Mouse (Mus musculus) liver, embryonic 12.5 days (tissue): Measurements from ENCODE around the gene Cfap61. TPM values are rescaled to one million over a fixed set of nuclear protein-coding genes. Genes with fewer than 3 reads are reported as not detected.

ENCODE experiments used
- ATAC-seq: fragments of 200-750 bp; cut with Nextera tagmentation; 2 replicates; pipeline ENCODE4 v1.8.0; 2017; ENCODE audit warnings: moderate number of reproducible peaks, mild to moderate bottlenecking, moderate library complexity
- H3K27ac ChIP-seq: fragments of 300-500 bp; sonication (generic); 2 replicates; pipeline ENCODE4 v1.5.1; 2016; ENCODE audit warnings: mild to moderate bottlenecking
- H3K27me3 ChIP-seq: fragments of 300-500 bp; sonication (generic); replicated peaks from 2 replicates; pipeline ENCODE4 v1.6.1; 2016; ENCODE audit warnings: mild to moderate bottlenecking, moderate library complexity
- H3K36me3 ChIP-seq: fragments of 300-500 bp; sonication (generic); 2 replicates; pipeline ENCODE4 v1.6.1; 2016; ENCODE audit warnings: mild to moderate bottlenecking, moderate library complexity
- H3K4me1 ChIP-seq: fragments of 300-500 bp; sonication (generic); 2 replicates; pipeline ENCODE4 v1.6.1; 2016
- H3K4me2 ChIP-seq: fragments of 300-500 bp; sonication (generic); 2 replicates; pipeline ENCODE4 v1.6.1; 2016; ENCODE audit warnings: mild to moderate bottlenecking, moderate library complexity
- H3K4me3 ChIP-seq: fragments of 300-500 bp; sonication (generic); 2 replicates; pipeline ENCODE4 v1.5.1; 2016; ENCODE audit warnings: mild to moderate bottlenecking, moderate library complexity
- H3K9ac ChIP-seq: fragments of 300-500 bp; sonication (generic); 2 replicates; pipeline ENCODE4 v1.6.1; 2016; ENCODE audit warnings: mild to moderate bottlenecking, moderate library complexity
- H3K9me3 ChIP-seq: fragments of 300-500 bp; sonication (generic); replicated peaks from 2 replicates; pipeline ENCODE4 v1.6.1; 2016; ENCODE audit warnings: mild to moderate bottlenecking, moderate library complexity
- WGBS: fragments of 180-500 bp; shearing (Covaris S2); methylation state at CpG from one replicate; pipeline ENCODE4 v1.1.7; 2016; ENCODE audit not compliant: insufficient replicate concordance; 5-methylcytosine and 5-hydroxymethylcytosine counted together
- polyA plus RNA-seq: library from polyadenylated mRNA; unstranded; fragments of >200 nt; fragmentation: Nextera tagmentation; extraction: Ambion mirVana; gene quantifications from 2 replicates; pipeline ENCODE4 v1.2.1, GENCODE M21; 2016

The Cfap61 gene
- polyA plus RNA-seq, 1 experiment from 2014 or later = not detected

DNA sequence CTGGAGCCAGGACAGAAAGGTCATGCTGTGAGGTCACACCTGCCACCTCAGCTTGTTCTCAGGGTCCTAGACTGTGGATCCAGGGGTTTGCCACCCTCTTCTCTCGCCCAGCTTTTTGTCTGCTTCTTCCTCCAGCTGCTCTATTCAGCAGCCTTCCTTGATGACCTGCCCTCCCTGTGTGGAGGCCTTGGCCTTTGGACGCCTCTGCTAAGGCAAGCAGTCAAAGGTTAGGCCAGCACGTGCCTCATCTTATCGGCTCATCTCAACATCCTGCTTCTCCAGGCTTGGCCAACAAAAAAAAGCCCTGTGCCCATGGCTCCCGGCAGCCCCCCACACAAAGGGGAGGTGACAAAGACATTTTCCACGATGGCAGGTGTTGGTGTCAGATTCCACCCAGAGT, 313.0 kb downstream of the Cfap61 start:
- peak; percentile 46; the same call in 1 of the 2 replicates for ATAC-seq
- no peak overlapping the region for H3K27ac ChIP-seq
- H3K9me3 ChIP-seq = no peaks in the 10 kb centered on the region
- no peaks in the 10 kb centered on the region for H3K27me3 ChIP-seq
- no peak overlapping the region for H3K4me3 ChIP-seq
- H3K9ac ChIP-seq = no peak overlapping the region
- H3K36me3 ChIP-seq = peaks cover 8% of the 10 kb centered on the region
- H3K4me1 ChIP-seq = no peaks in the 10 kb centered on the region
- 48% methylated on average over 6 of the region's 6 CpGs for WGBS
- H3K4me2 ChIP-seq = no peak overlapping the region

DNA sequence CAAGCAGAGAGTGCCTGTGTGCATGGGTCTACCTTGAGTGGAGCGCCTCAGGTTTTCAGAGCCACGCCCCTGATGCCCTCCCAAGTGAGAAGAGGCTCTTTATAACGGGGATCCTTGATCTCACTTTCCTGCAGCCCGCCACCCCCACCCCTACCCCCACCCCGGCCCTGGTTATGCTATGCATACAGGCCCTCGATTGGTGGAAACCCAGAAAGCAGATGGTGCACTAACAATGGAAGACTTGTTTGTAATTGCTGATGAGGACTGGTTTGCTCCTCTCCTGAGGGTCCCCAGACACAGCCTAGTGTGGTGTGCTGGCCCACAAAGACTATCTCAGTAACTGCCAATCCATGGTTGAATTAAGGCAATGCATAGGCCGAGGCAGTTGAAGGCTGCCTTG, 314.4 kb downstream of the Cfap61 start:
- Histone ChIP-seq H3K36me3 (peaks cover 8% of the 10 kb centered on the region), H3K4me1 (no peaks in the 10 kb centered on the region), H3K4me2 (no peak overlapping the region), H3K27ac (no peak overlapping the region), H3K27me3 (no peaks in the 10 kb centered on the region), H3K4me3 (no peak overlapping the region), H3K9me3 (no peaks in the 10 kb centered on the region), H3K9ac (no peak overlapping the region)
- WGBS = 62% methylated on average over 7 of the region's 7 CpGs
- ATAC-seq = no peak

DNA sequence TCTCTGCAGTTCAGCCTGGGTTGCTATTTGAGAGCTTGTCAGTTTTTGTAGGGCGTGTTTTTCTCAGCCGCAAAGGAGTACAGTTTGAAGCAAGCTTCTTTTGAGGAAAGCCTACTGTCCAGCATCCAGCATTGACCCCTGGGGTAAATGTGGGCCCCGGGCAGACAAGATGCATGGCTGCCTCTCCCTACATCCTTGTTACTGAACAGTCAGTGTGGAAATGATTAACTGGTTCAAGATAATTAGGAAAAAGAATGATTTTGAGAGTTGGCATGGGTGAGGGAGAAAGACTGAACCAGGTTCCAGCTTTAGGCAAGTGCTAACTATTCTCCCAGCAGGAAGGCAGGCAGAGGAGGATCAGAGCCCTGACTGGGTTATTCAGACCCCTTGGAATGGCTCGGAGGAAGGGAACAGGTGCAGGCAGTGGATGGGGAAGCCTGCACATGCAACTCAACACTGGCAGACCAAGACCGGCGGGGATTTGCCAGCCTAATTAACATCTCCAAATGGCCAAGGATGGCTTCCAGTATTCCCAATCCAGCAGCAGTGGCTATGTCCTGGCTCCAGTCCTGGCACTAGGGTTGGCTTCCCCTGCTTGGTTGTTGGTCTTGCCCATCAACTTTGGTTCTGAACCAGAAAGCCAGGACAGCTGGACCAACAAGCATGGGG, 315.8 kb downstream of the Cfap61 start:
- Histone ChIP-seq H3K4me3 (no peak overlapping the region), H3K4me2 (no peak overlapping the region), H3K4me1 (no peaks in the 10 kb centered on the region), H3K27ac (no peak overlapping the region), H3K27me3 (no peaks in the 10 kb centered on the region), H3K36me3 (0 out of 2 replicates have a peak, but pooled peaks cover 3% of the 10 kb centered on the region), H3K9me3 (no peaks in the 10 kb centered on the region), H3K9ac (no peak overlapping the region)
- no peak for ATAC-seq
- 72% methylated on average over 6 of the region's 6 CpGs for WGBS

DNA sequence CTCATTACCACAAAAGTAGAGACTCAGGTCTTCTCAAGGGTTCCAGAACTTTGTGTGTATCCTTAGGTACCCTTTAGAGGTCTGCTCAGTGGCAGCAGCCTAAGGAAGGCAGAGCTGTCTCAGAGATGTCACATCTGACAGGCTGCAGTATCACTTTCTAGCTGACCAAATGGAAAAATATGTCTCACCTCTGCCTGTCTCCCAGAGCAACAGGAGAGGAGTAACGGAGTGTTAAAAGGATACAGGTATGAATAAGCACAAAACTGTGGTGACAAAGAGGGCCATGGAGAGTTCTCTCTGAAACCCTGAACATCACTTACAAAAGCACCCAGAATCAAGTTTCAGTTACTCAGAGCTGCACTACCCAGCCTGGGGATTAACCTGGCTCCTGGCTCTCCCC, 319.8 kb downstream of the Cfap61 start:
- H3K27ac ChIP-seq = no peak overlapping the region
- no peak overlapping the region for H3K4me2 ChIP-seq
- H3K36me3 ChIP-seq = no peaks in the 10 kb centered on the region
- H3K9ac ChIP-seq = no peak overlapping the region
- H3K9me3 ChIP-seq = no peaks in the 10 kb centered on the region
- WGBS = 80% methylated on average over 1 of the region's 1 CpGs
- H3K4me1 ChIP-seq = peaks cover 5% of the 10 kb centered on the region
- no peaks in the 10 kb centered on the region for H3K27me3 ChIP-seq
- H3K4me3 ChIP-seq = no peak overlapping the region
- ATAC-seq = no peak

DNA sequence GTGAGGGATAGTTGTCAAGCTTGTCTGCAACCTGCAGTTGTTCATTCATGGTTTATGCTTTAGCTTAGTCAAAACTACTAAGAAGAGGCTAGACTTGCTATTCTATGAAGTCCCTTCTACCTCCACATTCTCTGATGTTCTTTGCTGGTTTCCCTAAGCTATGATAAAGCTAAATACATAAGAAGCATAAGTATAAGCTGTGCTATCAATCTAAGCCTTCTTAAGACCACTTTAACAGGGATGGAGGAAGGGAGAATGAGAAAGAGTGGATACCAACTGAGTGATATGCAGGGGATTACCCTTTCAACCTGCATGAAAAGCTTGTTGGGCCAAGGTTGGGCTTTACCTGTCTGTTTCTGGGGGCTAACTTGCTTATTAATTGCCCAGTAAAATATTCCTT, 321.1 kb downstream of the Cfap61 start:
- no peak for ATAC-seq
- H3K36me3 ChIP-seq = no peaks in the 10 kb centered on the region
- no peak overlapping the region for H3K4me2 ChIP-seq
- H3K9ac ChIP-seq = no peak overlapping the region
- no peaks in the 10 kb centered on the region for H3K9me3 ChIP-seq
- no peak overlapping the region for H3K4me3 ChIP-seq
- H3K27me3 ChIP-seq = no peaks in the 10 kb centered on the region
- H3K4me1 ChIP-seq = peaks cover 5% of the 10 kb centered on the region
- no peak overlapping the region for H3K27ac ChIP-seq

DNA sequence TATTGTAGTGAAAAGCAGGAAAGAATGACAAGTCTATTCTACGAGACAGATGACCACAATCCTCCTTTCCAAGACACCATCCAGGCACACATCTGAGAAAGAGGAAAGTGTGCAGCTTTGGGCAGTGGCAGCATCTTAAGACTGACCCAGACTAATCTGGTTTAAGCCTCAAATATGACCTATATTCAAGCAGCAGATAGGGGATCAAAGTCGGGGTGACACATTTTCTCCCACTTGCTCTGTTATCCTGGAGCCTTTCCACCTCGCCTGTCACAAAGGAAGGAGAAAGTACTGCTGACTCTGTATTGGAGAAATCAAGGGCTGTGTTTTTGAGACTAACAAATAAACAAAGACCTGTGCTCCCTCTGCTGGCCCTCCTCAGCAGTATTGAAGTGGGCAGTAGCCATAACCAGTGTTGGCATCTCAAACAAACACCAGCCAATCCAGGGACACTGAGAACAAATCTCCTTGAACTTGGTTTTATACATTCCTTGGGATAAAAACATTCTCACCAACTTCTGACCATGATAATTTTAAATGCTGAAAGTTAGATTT, 321.8 kb downstream of the Cfap61 start:
- WGBS = 54% methylated on average over 3 of the region's 3 CpGs
- ATAC-seq = no peak

DNA sequence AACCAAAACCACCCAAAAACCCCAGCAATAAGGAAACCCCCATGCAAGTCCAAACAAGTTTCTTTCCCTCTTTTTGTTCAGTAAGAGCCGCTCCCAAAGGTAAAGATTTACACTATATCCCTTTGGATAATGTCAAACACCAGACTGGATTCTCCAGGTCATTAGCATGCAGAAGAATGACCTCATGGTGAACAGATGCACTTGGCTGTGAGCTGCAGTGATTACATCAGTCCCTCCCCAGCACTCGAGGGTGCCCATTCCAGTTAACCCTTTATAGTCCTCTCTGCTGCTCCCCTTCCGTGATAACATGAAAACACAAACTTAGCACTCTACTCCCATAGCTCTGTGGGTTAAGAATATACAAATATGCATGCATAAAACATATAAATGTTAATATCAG, 322.5 kb downstream of the Cfap61 start:
- Histone ChIP-seq H3K4me2 (no peak overlapping the region), H3K27ac (no peak overlapping the region), H3K36me3 (no peaks in the 10 kb centered on the region), H3K4me1 (peaks cover 5% of the 10 kb centered on the region), H3K4me3 (no peak overlapping the region), H3K9me3 (no peaks in the 10 kb centered on the region), H3K9ac (no peak overlapping the region), H3K27me3 (no peaks in the 10 kb centered on the region)
- 56% methylated on average over 3 of the region's 3 CpGs for WGBS
- no peak for ATAC-seq

More for the DNA sequence above, 321.8 kb downstream of the Cfap61 start:
- no peak overlapping the region for H3K4me3 ChIP-seq
- no peaks in the 10 kb centered on the region for H3K9me3 ChIP-seq
- H3K27ac ChIP-seq = no peak overlapping the region
- H3K4me1 ChIP-seq = peaks cover 5% of the 10 kb centered on the region
- H3K9ac ChIP-seq = no peak overlapping the region
- H3K4me2 ChIP-seq = no peak overlapping the region
- H3K27me3 ChIP-seq = no peaks in the 10 kb centered on the region
- no peaks in the 10 kb centered on the region for H3K36me3 ChIP-seq

DNA sequence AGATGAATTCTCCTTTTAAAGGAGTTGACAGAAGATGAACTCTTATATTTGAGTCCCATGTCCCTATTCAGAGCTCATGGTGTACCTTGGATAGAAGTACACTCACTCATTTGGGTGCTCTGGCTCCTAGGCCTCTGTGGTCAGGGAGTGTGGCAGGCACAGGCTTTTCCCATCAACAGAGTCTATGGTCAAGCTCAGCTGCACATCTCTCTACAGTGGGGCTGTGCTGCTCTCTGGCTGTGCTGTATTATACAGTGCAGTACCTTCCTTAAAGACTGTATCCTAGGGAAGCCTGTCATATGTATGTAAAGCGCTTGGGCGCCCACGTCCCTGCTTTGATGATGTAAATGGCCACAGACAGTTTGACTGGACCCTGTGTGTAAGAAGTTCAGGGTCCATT, 323.0 kb downstream of the Cfap61 start:
- Histone ChIP-seq H3K27me3 (no peaks in the 10 kb centered on the region), H3K4me2 (no peak overlapping the region), H3K36me3 (no peaks in the 10 kb centered on the region), H3K9ac (no peak overlapping the region), H3K4me3 (no peak overlapping the region), H3K9me3 (no peaks in the 10 kb centered on the region), H3K27ac (no peak overlapping the region), H3K4me1 (peaks cover 5% of the 10 kb centered on the region)
- 86% methylated on average over 3 of the region's 3 CpGs for WGBS
- ATAC-seq = no peak

DNA sequence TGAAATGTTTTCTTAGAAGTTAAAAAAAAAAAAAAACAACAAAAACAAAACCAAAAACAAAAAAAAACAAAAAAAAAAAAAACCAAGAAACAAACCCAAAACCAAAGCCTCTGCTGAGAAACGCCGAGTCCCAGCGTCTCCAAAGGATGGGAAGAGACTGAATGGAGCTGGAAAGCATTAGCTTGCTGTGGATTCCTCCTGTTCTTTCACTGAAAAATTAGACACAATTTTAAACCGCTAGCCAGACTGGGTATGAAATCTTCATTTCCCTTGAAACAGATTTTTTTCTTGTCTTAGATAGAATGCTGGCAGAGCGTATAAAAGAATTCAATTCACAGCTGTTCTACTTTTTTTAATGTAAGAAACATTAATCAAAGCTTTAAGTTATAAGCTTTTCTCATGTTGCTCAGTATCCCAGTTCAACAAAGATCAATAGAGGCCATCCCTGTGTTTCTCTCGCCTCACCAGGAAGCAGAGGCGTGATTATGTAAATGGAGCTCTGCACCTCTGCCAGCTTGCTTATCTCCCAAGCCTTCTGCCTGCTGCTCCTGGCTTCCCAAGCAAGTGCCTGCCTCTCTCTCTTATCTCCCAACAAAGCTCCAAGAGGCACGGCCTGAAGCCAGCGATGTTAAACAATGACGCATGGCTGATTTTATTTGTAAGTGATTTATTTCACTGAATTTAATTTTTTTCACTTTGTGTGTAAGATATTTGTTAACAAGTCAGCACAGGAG, 324.3 kb downstream of the Cfap61 start:
- Histone ChIP-seq H3K27ac (no peak overlapping the region), H3K4me1 (peaks cover 5% of the 10 kb centered on the region), H3K27me3 (no peaks in the 10 kb centered on the region), H3K4me2 (no peak overlapping the region), H3K9me3 (no peaks in the 10 kb centered on the region), H3K36me3 (no peaks in the 10 kb centered on the region), H3K9ac (no peak overlapping the region), H3K4me3 (no peak overlapping the region)
- no peak for ATAC-seq
- WGBS = 43% methylated on average over 10 of the region's 10 CpGs

DNA sequence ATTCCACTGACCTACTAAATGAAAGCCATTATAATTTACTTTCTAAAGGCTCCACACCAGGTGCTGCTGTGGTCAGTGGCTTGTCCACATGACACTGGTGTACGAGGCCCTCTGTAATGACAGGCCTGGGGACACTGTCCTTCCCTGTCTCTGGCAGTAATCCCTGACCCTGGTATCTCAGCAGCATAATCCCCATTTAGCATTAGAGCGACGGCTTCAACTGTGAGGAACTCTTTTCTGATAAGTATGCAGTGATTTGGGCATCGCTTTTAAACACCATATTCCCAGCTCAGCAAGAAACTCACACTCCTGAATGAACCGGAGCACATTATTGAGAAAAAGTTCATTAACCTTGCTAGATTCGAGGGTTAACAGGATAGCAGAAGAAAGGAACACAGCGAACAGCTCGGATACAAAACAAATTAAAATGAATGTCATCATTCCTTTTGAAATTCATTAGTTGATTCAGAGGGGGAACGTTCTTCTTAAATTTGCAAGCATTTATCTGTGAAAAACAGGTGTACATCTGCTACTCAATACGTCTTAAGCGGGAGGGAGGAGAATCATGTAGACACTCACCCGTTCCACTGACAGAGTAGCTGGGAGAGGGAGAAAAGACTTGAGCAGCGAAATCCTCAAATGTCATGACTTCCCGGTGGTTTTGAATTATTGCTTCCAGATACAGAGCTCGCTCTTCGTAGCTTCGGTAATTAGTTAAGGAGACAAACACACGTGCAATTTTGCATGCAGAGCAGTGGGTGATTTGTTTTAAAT, 325.4 kb downstream of the Cfap61 start:
- Histone ChIP-seq H3K4me2 (no peak overlapping the region), H3K4me3 (no peak overlapping the region), H3K36me3 (no peaks in the 10 kb centered on the region), H3K4me1 (peaks cover 5% of the 10 kb centered on the region), H3K27ac (no peak overlapping the region), H3K9ac (no peak overlapping the region), H3K9me3 (no peaks in the 10 kb centered on the region), H3K27me3 (no peaks in the 10 kb centered on the region)
- 64% methylated on average over 18 of the region's 18 CpGs for WGBS
- ATAC-seq = no peak

DNA sequence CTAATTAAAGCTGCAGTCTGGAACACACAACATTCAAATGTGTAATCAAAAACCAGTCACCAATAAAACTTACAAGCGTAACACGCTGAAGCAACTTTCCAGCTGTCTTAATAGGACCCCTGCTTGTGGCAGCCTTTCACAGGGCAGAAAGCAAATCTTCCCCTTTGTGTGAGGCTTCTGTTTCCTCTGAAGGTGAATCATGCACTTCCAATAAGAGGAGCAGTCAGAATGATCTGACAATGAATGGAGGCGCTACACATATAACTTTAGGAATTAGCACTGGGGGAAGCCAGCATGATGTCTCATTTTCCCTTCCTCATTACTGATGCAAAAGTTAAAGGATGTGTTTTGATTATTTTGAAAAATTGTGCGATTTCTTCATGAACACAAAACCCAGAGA, 326.6 kb downstream of the Cfap61 start:
- H3K27ac ChIP-seq = no peak overlapping the region
- peaks cover 5% of the 10 kb centered on the region for H3K4me1 ChIP-seq
- no peaks in the 10 kb centered on the region for H3K36me3 ChIP-seq
- no peaks in the 10 kb centered on the region for H3K9me3 ChIP-seq
- ATAC-seq = no peak
- H3K4me2 ChIP-seq = no peak overlapping the region
- no peaks in the 10 kb centered on the region for H3K27me3 ChIP-seq
- H3K9ac ChIP-seq = no peak overlapping the region
- WGBS = 82% methylated on average over 4 of the region's 4 CpGs
- H3K4me3 ChIP-seq = no peak overlapping the region

DNA sequence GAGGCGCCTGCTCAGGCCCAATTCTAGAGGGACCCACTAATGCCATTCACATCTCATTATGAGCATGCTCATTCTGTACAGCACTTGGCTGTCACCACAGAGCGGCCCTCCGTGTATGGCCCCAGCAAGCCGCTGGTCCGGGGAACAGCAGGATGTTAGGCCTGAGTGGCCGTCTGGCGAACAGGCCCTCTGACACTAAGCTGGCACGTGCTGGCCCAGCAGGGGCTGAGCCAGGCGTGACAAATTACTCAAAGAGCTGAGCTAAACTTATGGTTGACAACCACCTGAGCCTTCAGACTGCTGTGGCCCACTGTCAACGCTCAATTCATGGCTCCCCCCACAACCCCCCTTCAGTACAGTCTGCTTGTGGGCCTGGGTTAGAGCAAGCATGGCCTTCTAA, 327.6 kb downstream of the Cfap61 start:
- Histone ChIP-seq H3K4me1 (peaks cover 5% of the 10 kb centered on the region), H3K27me3 (no peaks in the 10 kb centered on the region), H3K27ac (no peak overlapping the region), H3K9me3 (no peaks in the 10 kb centered on the region), H3K36me3 (no peaks in the 10 kb centered on the region), H3K9ac (no peak overlapping the region), H3K4me3 (no peak overlapping the region), H3K4me2 (no peak overlapping the region)
- WGBS = 70% methylated on average over 10 of the region's 10 CpGs
- no peak for ATAC-seq
